Mouse (Mus musculus) limb, embryonic 11.5 days (tissue): ENCODE measurements around the gene Defb19. TPM values are rescaled to one million over a fixed set of nuclear protein-coding genes. Genes with fewer than 3 reads are reported as not detected.

Source experiments
- ATAC-seq: fragments of 200-750 bp; cut with Nextera tagmentation; 2 replicates; pipeline ENCODE4 v1.8.0; 2017; ENCODE audit warnings: low read depth; ENCODE audit not compliant: insufficient number of reproducible peaks, low FRiP score, low TSS enrichment
- DNase-seq: peaks from one replicate; pipeline ENCODE4 v3.0.0-alpha.2; 2015; ENCODE audit warnings: low spot score
- H3K27ac ChIP-seq: fragments of 300-500 bp; sonication (generic); replicated peaks from 2 replicates; pipeline ENCODE4 v1.5.1; 2014; ENCODE audit warnings: low read depth, mild to moderate bottlenecking, low read length
- H3K27me3 ChIP-seq: fragments of 300-500 bp; sonication (generic); 2 replicates; pipeline ENCODE4 v1.6.1; 2014; ENCODE audit warnings: mild to moderate bottlenecking, low read length, mixed read lengths; ENCODE audit not compliant: control insufficient read depth, insufficient read depth
- H3K36me3 ChIP-seq: fragments of 300-500 bp; sonication (generic); 2 replicates; pipeline ENCODE4 v1.6.1; 2014; ENCODE audit warnings: mild to moderate bottlenecking, low read length, moderate library complexity, mixed read lengths; ENCODE audit not compliant: control insufficient read depth, insufficient read depth
- H3K4me1 ChIP-seq: fragments of 300-500 bp; sonication (generic); 2 replicates; pipeline ENCODE4 v1.6.1; 2014; ENCODE audit warnings: low read length, mixed read lengths; ENCODE audit not compliant: control insufficient read depth, insufficient read depth
- H3K4me2 ChIP-seq: fragments of 300-500 bp; sonication (generic); 2 replicates; pipeline ENCODE4 v1.6.1; 2014; ENCODE audit warnings: low read depth, mild to moderate bottlenecking, moderate library complexity; ENCODE audit not compliant: severe bottlenecking
- H3K4me3 ChIP-seq: fragments of 300-500 bp; sonication (generic); 2 replicates; pipeline ENCODE4 v1.5.1; 2014; ENCODE audit warnings: low read depth, low read length
- H3K9ac ChIP-seq: fragments of 300-500 bp; sonication (generic); 2 replicates; pipeline ENCODE4 v1.6.1; 2014; ENCODE audit warnings: mild to moderate bottlenecking, low read length
- H3K9me3 ChIP-seq: fragments of 300-500 bp; sonication (generic); 2 replicates; pipeline ENCODE4 v1.6.1; 2016; ENCODE audit warnings: low read length; ENCODE audit not compliant: control insufficient read depth
- WGBS: fragments of 180-500 bp; shearing (Covaris S2); extraction: QIAGEN DNeasy Blood & Tissue Kit; methylation state at CpG from one replicate; pipeline ENCODE4 v1.1.7; 2014; 5-methylcytosine and 5-hydroxymethylcytosine counted together
- polyA plus RNA-seq: library from polyadenylated mRNA; unstranded; fragments of >200 nt; fragmentation: Nextera tagmentation; extraction: Ambion mirVana; gene quantifications from 2 replicates; pipeline ENCODE4 v1.2.1, GENCODE M21; 2014

Defb19 gene
- polyA plus RNA-seq, 1 experiment from 2014 or later, result not detected

GRCm38 (mm10) chr2:152604057-152604456 lies 23.9 kb upstream of the Defb19 start, which contains the start of gene Defb36:
TSS of gene Defb36 (plus strand) at chr2:152604327.
- H3K4me3 ChIP-seq, result no peak within 1 kb of the TSS
- peak; percentile 49 for DNase-seq
- no peak within 1 kb of the TSS for H3K27ac ChIP-seq
- H3K36me3 ChIP-seq, result no peaks in the 10 kb centered on the region
- 85% methylated on average over 15 of the region's 15 CpGs for WGBS
- H3K4me2 ChIP-seq, result no peak within 1 kb of the TSS
- no peaks in the 10 kb centered on the region for H3K9me3 ChIP-seq
- H3K4me1 ChIP-seq, result no peaks in the 10 kb centered on the region
- H3K27me3 ChIP-seq, result no peaks in the 10 kb centered on the region
- H3K9ac ChIP-seq, result no peak within 1 kb of the TSS
- ATAC-seq, result no peak

GRCm38 (mm10) chr2:152601275-152601960 lies 21.3 kb upstream of the Defb19 start:
- no peak overlapping the region for H3K4me2 ChIP-seq
- H3K27ac ChIP-seq, result no peak overlapping the region
- DNase-seq (no peak), ATAC-seq (no peak)
- 74% methylated on average over 4 of the region's 4 CpGs for WGBS
- no peak overlapping the region for H3K9ac ChIP-seq
- no peaks in the 10 kb centered on the region for H3K36me3 ChIP-seq
- H3K27me3 ChIP-seq, result no peaks in the 10 kb centered on the region
- H3K9me3 ChIP-seq, result no peaks in the 10 kb centered on the region
- no peak overlapping the region for H3K4me3 ChIP-seq
- H3K4me1 ChIP-seq, result no peaks in the 10 kb centered on the region

- H3K27ac ChIP-seq, result no peak overlapping the region
- no peaks in the 10 kb centered on the region for H3K36me3 ChIP-seq
- H3K9me3 ChIP-seq, result no peaks in the 10 kb centered on the region
- no peak overlapping the region for H3K4me2 ChIP-seq
- no peak overlapping the region for H3K9ac ChIP-seq
- 89% methylated on average over 6 of the region's 6 CpGs for WGBS
- no peak overlapping the region for H3K4me3 ChIP-seq
- ATAC-seq (no peak), DNase-seq (no peak)
- no peaks in the 10 kb centered on the region for H3K4me1 ChIP-seq
- no peaks in the 10 kb centered on the region for H3K27me3 ChIP-seq
Measured at GRCm38 (mm10) chr2:152600076-152600475, 20.0 kb upstream of the Defb19 start.

GRCm38 (mm10) chr2:152599299-152599698 lies 19.2 kb upstream of the Defb19 start, which contains the start of gene Defb45:
TSS of gene Defb45 (minus strand) at chr2:152599399.
- Histone ChIP-seq H3K9me3 (no peaks in the 10 kb centered on the region), H3K4me2 (no peak within 1 kb of the TSS), H3K9ac (no peak within 1 kb of the TSS), H3K27me3 (no peaks in the 10 kb centered on the region), H3K36me3 (no peaks in the 10 kb centered on the region), H3K4me1 (no peaks in the 10 kb centered on the region), H3K27ac (no peak within 1 kb of the TSS), H3K4me3 (no peak within 1 kb of the TSS)
- DNase-seq, result no peak
- 66% methylated on average over 7 of the region's 7 CpGs for WGBS
- no peak for ATAC-seq

- Histone ChIP-seq H3K4me2 (no peak overlapping the region), H3K9me3 (no peaks in the 10 kb centered on the region), H3K36me3 (no peaks in the 10 kb centered on the region), H3K4me3 (no peak overlapping the region), H3K27ac (no peak overlapping the region), H3K9ac (no peak overlapping the region), H3K4me1 (no peaks in the 10 kb centered on the region), H3K27me3 (no peaks in the 10 kb centered on the region)
- 46% methylated on average over 6 of the region's 6 CpGs for WGBS
- DNase-seq, result no peak
- no peak for ATAC-seq
Measured at GRCm38 (mm10) chr2:152589021-152589420, 8.9 kb upstream of the Defb19 start.

GRCm38 (mm10) chr2:152588450-152588849 lies 8.3 kb upstream of the Defb19 start:
- ATAC-seq (no peak), DNase-seq (no peak)
- WGBS, result 42% methylated on average over 2 of the region's 2 CpGs
- Histone ChIP-seq H3K4me1 (no peaks in the 10 kb centered on the region), H3K36me3 (no peaks in the 10 kb centered on the region), H3K27ac (no peak overlapping the region), H3K4me2 (no peak overlapping the region), H3K9ac (no peak overlapping the region), H3K27me3 (no peaks in the 10 kb centered on the region), H3K9me3 (no peaks in the 10 kb centered on the region), H3K4me3 (no peak overlapping the region)

GRCm38 (mm10) chr2:152586926-152587560 lies 6.9 kb upstream of the Defb19 start:
- H3K4me3 ChIP-seq, result no peak overlapping the region
- whole genome bisulfite sequencing, result 77% methylated on average over 4 of the region's 4 CpGs

GRCm38 (mm10) chr2:152580612-152581011 lies 500 bp upstream of the Defb19 start:
- WGBS, result 90% methylated on average over 11 of the region's 11 CpGs
- H3K9ac ChIP-seq, result no peak overlapping the region

More at GRCm38 (mm10) chr2:152586926-152587560, 6.9 kb upstream of the Defb19 start:
- Histone ChIP-seq H3K9me3 (no peaks in the 10 kb centered on the region), H3K4me1 (no peaks in the 10 kb centered on the region), H3K36me3 (no peaks in the 10 kb centered on the region), H3K27ac (no peak overlapping the region), H3K27me3 (no peaks in the 10 kb centered on the region), H3K4me2 (no peak overlapping the region), H3K9ac (no peak overlapping the region)
- DNase-seq (peak; percentile 26), ATAC-seq (no peak)

More at GRCm38 (mm10) chr2:152580612-152581011, 500 bp upstream of the Defb19 start:
- DNase-seq, result no peak
- Histone ChIP-seq H3K4me3 (no peak overlapping the region), H3K27me3 (no peaks in the 10 kb centered on the region), H3K9me3 (no peaks in the 10 kb centered on the region), H3K4me1 (no peaks in the 10 kb centered on the region), H3K36me3 (no peaks in the 10 kb centered on the region), H3K4me2 (no peak overlapping the region), H3K27ac (no peak overlapping the region)
- ATAC-seq, result no peak
